Mouse (Mus musculus) C2C12 (cell line): Measurements from ENCODE around the gene Slc43a2.

Experiments used
- CEBPB ChIP-seq: IDR thresholded peaks from one replicate; pipeline ENCODE4 v1.6.1; 2011; ENCODE audit warnings: low read depth, mild to moderate bottlenecking, control low read depth, moderate library complexity
- CTCF ChIP-seq: IDR thresholded peaks from one replicate; pipeline ENCODE4 v1.5.1; 2011; ENCODE audit not compliant: control insufficient read depth, insufficient read depth, insufficient read length
- MAX ChIP-seq: IDR thresholded peaks from one replicate; pipeline ENCODE4 v1.6.1; 2011; ENCODE audit warnings: mild to moderate bottlenecking, control low read depth
- MYOD1 ChIP-seq: IDR thresholded peaks from one replicate; pipeline ENCODE4 v1.6.1; 2011; ENCODE audit warnings: low read depth; ENCODE audit not compliant: control insufficient read depth, insufficient read length
- MYOG ChIP-seq: IDR thresholded peaks from one replicate; pipeline ENCODE4 v1.6.1; 2011; ENCODE audit not compliant: control insufficient read depth, insufficient read length; ENCODE audit errors: extremely low read depth
- USF1 ChIP-seq: IDR thresholded peaks from one replicate; pipeline ENCODE4 v1.6.1; 2011; ENCODE audit warnings: low read depth, mild to moderate bottlenecking, control low read depth, moderate library complexity

GRCm38 (mm10) chr11:75605318-75605717 is 73.8 kb downstream of the Slc43a2 start:
- TF ChIP-seq CTCF (no peak), MYOD1 (no peak), USF1 (no peak), CEBPB (no peak), MAX (no peak), MYOG (no peak)
